Mouse (Mus musculus) CH12.LX (cell line): ENCODE data around the gene Trim41.

Experiments used
- CTCF ChIP-seq, 2 experiments: IDR thresholded peaks in 1 of 2; conservative IDR thresholded peaks in 1 of 2; 2 replicates each; pipeline ENCODE4 v1.5.1; 2011 to 2012; ENCODE audit warnings: low read depth in 2 of 2, low read length in 2 of 2, improper control_type of control experiment in 1 of 2, inconsistent platforms in 1 of 2, mild to moderate bottlenecking in 1 of 2, moderate library complexity in 1 of 2
- EP300 ChIP-seq: IDR thresholded peaks from 2 replicates; pipeline ENCODE4 v1.6.1; 2011; ENCODE audit warnings: low read length, improper control_type of control experiment
- POLR2A ChIP-seq: IDR thresholded peaks from 2 replicates; pipeline ENCODE4 v1.6.1; 2011; ENCODE audit warnings: low read depth, mild to moderate bottlenecking, improper control_type of control experiment, low read length
- TBP ChIP-seq: conservative IDR thresholded peaks from 2 replicates; pipeline ENCODE4 v1.6.1; 2011; ENCODE audit warnings: low read depth, low read length, improper control_type of control experiment
- UBTF ChIP-seq: IDR thresholded peaks from 2 replicates; pipeline ENCODE4 v1.6.1; 2012; ENCODE audit warnings: low read depth, mild to moderate bottlenecking, inconsistent platforms, low read length, improper control_type of control experiment, moderate library complexity

DNA sequence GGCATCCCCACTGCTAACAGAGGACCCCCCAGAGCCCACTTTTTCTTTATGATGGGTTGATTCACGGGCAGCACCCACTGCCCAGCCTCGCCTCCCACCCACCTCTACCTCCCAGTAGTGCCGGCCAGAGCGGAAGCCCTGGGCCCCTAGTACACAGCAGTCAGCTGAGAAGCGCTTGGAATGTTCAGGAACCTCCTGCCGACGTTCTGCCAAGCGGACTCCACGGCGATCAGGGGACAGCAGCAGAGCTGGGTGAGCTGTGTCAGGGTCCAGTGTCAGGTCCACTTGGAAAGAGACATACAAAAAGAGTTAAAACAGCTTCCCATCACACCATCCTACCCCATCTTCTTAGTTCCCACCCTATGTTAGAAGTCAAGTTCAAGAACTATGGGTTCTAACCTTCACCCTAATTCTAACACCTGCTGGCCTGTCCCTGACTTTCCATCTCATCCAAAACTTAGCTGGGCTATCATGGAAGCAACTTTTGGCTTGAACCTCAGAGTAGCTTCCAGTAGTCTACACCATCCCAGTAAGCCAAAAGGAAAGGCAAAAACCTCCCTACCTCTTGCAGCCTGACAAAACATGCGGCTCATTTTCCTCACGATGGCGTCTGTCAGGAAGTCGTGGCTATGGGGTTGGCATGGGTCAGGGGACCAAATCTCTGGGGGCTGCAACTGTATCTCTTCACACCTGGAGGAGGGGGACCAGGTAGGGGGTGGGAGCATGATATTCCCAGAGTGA lies 9.4 kb downstream of the Trim41 start:
- TF ChIP-seq TBP, result no peak
- TF ChIP-seq UBTF, result no peak
- no peak for TF ChIP-seq EP300
- TF ChIP-seq POLR2A, result peak; percentile 53
- no peak for TF ChIP-seq CTCF (conservative IDR thresholded peaks at IDR 0.05 in 1 of 2, IDR thresholded peaks at IDR 0.05 in 1 of 2; ENCODE audit: low read depth in 2 of 2, low read length in 2 of 2)
